Mouse (Mus musculus): ENCODE results near the gene Cbln1. TPM values are rescaled to one million over a fixed set of nuclear protein-coding genes. Genes with fewer than 3 reads are reported as not detected.

Gene Cbln1
- polyA plus RNA-seq (2012; rRNA removed): 0.27 and 0.63 TPM in 2 replicates

- no peak for TF ChIP-seq CTCF (IDR thresholded peaks at IDR 0.05; ENCODE audit: extremely low read depth, insufficient read depth, insufficient read length, insufficient replicate concordance)
- TF ChIP-seq POLR2A (IDR thresholded peaks at IDR 0.05; ENCODE audit: low read depth, low read length): no peak
- Histone ChIP-seq H3K36me3 (ENCODE audit: control insufficient read depth, insufficient read depth, low read length) (no peaks in the 10 kb centered on the region), H3K4me3 (ENCODE audit: extremely low read depth, insufficient read depth, insufficient read length) (peak within 1 kb of the TSS; percentile 40; the same call in 1 of the 2 replicates), H3K27ac (ENCODE audit: insufficient read depth, low read length) (no peak within 1 kb of the TSS), H3K27me3 (ENCODE audit: control insufficient read depth, insufficient read depth, low read length) (peaks cover 22% of the 10 kb centered on the region), H3K4me1 (ENCODE audit: control insufficient read depth, insufficient read depth, insufficient read length) (peaks cover 9% of the 10 kb centered on the region; the same call in 1 of the 2 replicates)
- DNase-seq (ENCODE audit: low read depth in 1 of 2, low spot score in 2 of 2): peak in 1 of 2 experiments; percentile 12
- 4% methylated on average over 100 of the region's 122 CpGs for WGBS
Measured at GRCm38 (mm10) chr8:87472271-87473236, at the start of gene Cbln1. Gene Cbln1 (minus strand): TSS chr8:87472609.

- H3K36me3 ChIP-seq (ENCODE audit: control insufficient read depth, insufficient read depth, low read length): no peaks in the 10 kb centered on the region
- no peaks in the 10 kb centered on the region for H3K27me3 ChIP-seq (ENCODE audit: control insufficient read depth, insufficient read depth, low read length)
- no peak overlapping the region for H3K4me3 ChIP-seq (ENCODE audit: extremely low read depth, insufficient read depth, insufficient read length)
- no peak overlapping the region for H3K27ac ChIP-seq (ENCODE audit: insufficient read depth, low read length)
- 91% methylated on average over 3 of the region's 3 CpGs for WGBS
- DNase-seq (ENCODE audit: low read depth in 1 of 2, low spot score in 2 of 2): no peak
- no peaks in the 10 kb centered on the region for H3K4me1 ChIP-seq (ENCODE audit: control insufficient read depth, insufficient read depth, insufficient read length)
- TF ChIP-seq POLR2A (IDR thresholded peaks at IDR 0.05; ENCODE audit: low read depth, low read length) (no peak), CTCF (IDR thresholded peaks at IDR 0.05; ENCODE audit: extremely low read depth, insufficient read depth, insufficient read length, insufficient replicate concordance) (no peak)
Measured at GRCm38 (mm10) chr8:87517132-87517531, 44.7 kb upstream of the Cbln1 start.

GRCm38 (mm10) chr8:87513796-87514195 lies 41.4 kb upstream of the Cbln1 start:
- Histone ChIP-seq H3K27ac (ENCODE audit: insufficient read depth, low read length) (no peak overlapping the region), H3K4me1 (ENCODE audit: control insufficient read depth, insufficient read depth, insufficient read length) (no peaks in the 10 kb centered on the region), H3K27me3 (ENCODE audit: control insufficient read depth, insufficient read depth, low read length) (no peaks in the 10 kb centered on the region), H3K36me3 (ENCODE audit: control insufficient read depth, insufficient read depth, low read length) (no peaks in the 10 kb centered on the region), H3K4me3 (ENCODE audit: extremely low read depth, insufficient read depth, insufficient read length) (no peak overlapping the region)
- no peak for DNase-seq (ENCODE audit: low read depth in 1 of 2, low spot score in 2 of 2)
- 87% methylated on average over 5 of the region's 5 CpGs for WGBS
- TF ChIP-seq POLR2A (IDR thresholded peaks at IDR 0.05; ENCODE audit: low read depth, low read length): no peak
- TF ChIP-seq CTCF (IDR thresholded peaks at IDR 0.05; ENCODE audit: extremely low read depth, insufficient read depth, insufficient read length, insufficient replicate concordance): no peak

GRCm38 (mm10) chr8:87513350-87513749 lies 40.9 kb upstream of the Cbln1 start:
- DNase-seq (ENCODE audit: low read depth in 1 of 2, low spot score in 2 of 2): no peak
- no peak overlapping the region for H3K4me3 ChIP-seq (ENCODE audit: extremely low read depth, insufficient read depth, insufficient read length)
- WGBS: 76% methylated on average over 3 of the region's 3 CpGs
- no peaks in the 10 kb centered on the region for H3K36me3 ChIP-seq (ENCODE audit: control insufficient read depth, insufficient read depth, low read length)
- no peak for TF ChIP-seq CTCF (IDR thresholded peaks at IDR 0.05; ENCODE audit: extremely low read depth, insufficient read depth, insufficient read length, insufficient replicate concordance)
- TF ChIP-seq POLR2A (IDR thresholded peaks at IDR 0.05; ENCODE audit: low read depth, low read length): no peak
- H3K4me1 ChIP-seq (ENCODE audit: control insufficient read depth, insufficient read depth, insufficient read length): no peaks in the 10 kb centered on the region
- no peaks in the 10 kb centered on the region for H3K27me3 ChIP-seq (ENCODE audit: control insufficient read depth, insufficient read depth, low read length)
- H3K27ac ChIP-seq (ENCODE audit: insufficient read depth, low read length): no peak overlapping the region

GRCm38 (mm10) chr8:87512636-87513035 lies 40.2 kb upstream of the Cbln1 start:
- Histone ChIP-seq H3K27ac (ENCODE audit: insufficient read depth, low read length) (no peak overlapping the region), H3K4me1 (ENCODE audit: control insufficient read depth, insufficient read depth, insufficient read length) (no peaks in the 10 kb centered on the region), H3K27me3 (ENCODE audit: control insufficient read depth, insufficient read depth, low read length) (no peaks in the 10 kb centered on the region), H3K4me3 (ENCODE audit: extremely low read depth, insufficient read depth, insufficient read length) (no peak overlapping the region), H3K36me3 (ENCODE audit: control insufficient read depth, insufficient read depth, low read length) (no peaks in the 10 kb centered on the region)
- DNase-seq (ENCODE audit: low read depth in 1 of 2, low spot score in 2 of 2): no peak
- TF ChIP-seq CTCF (IDR thresholded peaks at IDR 0.05; ENCODE audit: extremely low read depth, insufficient read depth, insufficient read length, insufficient replicate concordance): no peak
- TF ChIP-seq POLR2A (IDR thresholded peaks at IDR 0.05; ENCODE audit: low read depth, low read length): no peak
- WGBS: 85% methylated on average over 6 of the region's 6 CpGs

DNA sequence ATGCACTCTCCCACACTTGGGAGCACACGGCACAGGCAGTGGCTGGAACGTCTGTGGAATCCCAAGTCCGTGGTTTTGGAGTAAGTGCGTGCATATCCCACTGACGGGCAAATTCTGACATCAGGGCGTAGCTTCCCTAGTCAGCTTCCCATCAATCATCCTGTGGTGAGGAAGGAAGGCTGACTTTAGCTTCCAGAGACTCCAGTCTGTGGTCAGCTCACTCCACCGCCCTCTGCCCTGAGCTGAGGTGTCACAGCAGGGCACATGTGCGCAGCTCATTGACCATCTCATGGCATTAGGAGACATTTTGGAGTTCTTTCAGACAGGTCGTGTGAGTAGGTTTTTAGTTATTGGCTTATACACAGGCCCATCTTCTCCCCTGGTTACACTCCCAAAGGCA lies 34.6 kb upstream of the Cbln1 start:
- H3K4me1 ChIP-seq (ENCODE audit: control insufficient read depth, insufficient read depth, insufficient read length): no peaks in the 10 kb centered on the region
- no peak overlapping the region for H3K27ac ChIP-seq (ENCODE audit: insufficient read depth, low read length)
- no peaks in the 10 kb centered on the region for H3K36me3 ChIP-seq (ENCODE audit: control insufficient read depth, insufficient read depth, low read length)
- no peaks in the 10 kb centered on the region for H3K27me3 ChIP-seq (ENCODE audit: control insufficient read depth, insufficient read depth, low read length)
- WGBS: 55% methylated on average over 9 of the region's 9 CpGs
- no peak for DNase-seq (ENCODE audit: low read depth in 1 of 2, low spot score in 2 of 2)
- TF ChIP-seq CTCF (IDR thresholded peaks at IDR 0.05; ENCODE audit: extremely low read depth, insufficient read depth, insufficient read length, insufficient replicate concordance) (no peak), POLR2A (IDR thresholded peaks at IDR 0.05; ENCODE audit: low read depth, low read length) (no peak)
- H3K4me3 ChIP-seq (ENCODE audit: extremely low read depth, insufficient read depth, insufficient read length): no peak overlapping the region

DNA sequence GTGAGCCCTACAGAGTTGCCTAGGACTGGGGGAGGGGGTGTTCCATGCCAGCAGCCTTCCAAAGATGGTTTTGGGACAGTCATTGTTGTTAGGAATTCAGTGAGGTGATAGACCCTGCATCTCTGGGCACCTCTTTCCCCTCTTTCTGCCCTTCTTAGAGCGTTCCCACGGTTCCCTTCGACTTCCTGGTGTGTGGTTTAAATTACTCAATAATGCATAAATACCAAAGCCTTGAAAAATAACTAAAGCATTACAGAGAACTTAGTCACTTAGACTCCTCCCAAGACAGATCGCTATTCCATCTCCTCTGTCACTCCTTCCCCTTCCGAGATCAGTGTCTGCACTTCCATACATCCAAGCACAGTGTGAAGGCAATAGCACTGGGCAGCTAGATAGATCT lies 32.0 kb upstream of the Cbln1 start:
- Histone ChIP-seq H3K27ac (ENCODE audit: insufficient read depth, low read length) (no peak overlapping the region), H3K27me3 (ENCODE audit: control insufficient read depth, insufficient read depth, low read length) (no peaks in the 10 kb centered on the region), H3K4me3 (ENCODE audit: extremely low read depth, insufficient read depth, insufficient read length) (no peak overlapping the region), H3K36me3 (ENCODE audit: control insufficient read depth, insufficient read depth, low read length) (no peaks in the 10 kb centered on the region), H3K4me1 (ENCODE audit: control insufficient read depth, insufficient read depth, insufficient read length) (no peaks in the 10 kb centered on the region)
- 60% methylated on average over 5 of the region's 5 CpGs for WGBS
- DNase-seq (ENCODE audit: low read depth in 1 of 2, low spot score in 2 of 2): no peak
- TF ChIP-seq CTCF (IDR thresholded peaks at IDR 0.05; ENCODE audit: extremely low read depth, insufficient read depth, insufficient read length, insufficient replicate concordance): no peak
- no peak for TF ChIP-seq POLR2A (IDR thresholded peaks at IDR 0.05; ENCODE audit: low read depth, low read length)

Data from spleen, adult 2 months (tissue).